Mouse (Mus musculus) MEL (cell line): ENCODE data around the gene Lrpprc.

ENCODE experiments used
- GABPA ChIP-seq: IDR thresholded peaks from 2 replicates; pipeline ENCODE4 v1.6.1; 2012; ENCODE audit warnings: low read depth, mild to moderate bottlenecking, inconsistent platforms, low read length, improper control_type of control experiment, moderate library complexity
- GATA1 ChIP-seq: IDR thresholded peaks from 2 replicates; pipeline ENCODE4 v1.6.1; 2011; ENCODE audit warnings: low read depth, low read length, improper control_type of control experiment
- MEF2A ChIP-seq: IDR thresholded peaks from 2 replicates; pipeline ENCODE4 v1.6.1; 2014; ENCODE audit warnings: low read depth, mild to moderate bottlenecking, inconsistent platforms, low read length, improper control_type of control experiment; ENCODE audit not compliant: poor library complexity, insufficient replicate concordance, severe bottlenecking; ENCODE audit errors: extremely low read depth
- POLR2A ChIP-seq, 2 experiments: IDR thresholded peaks; 2 replicates each; pipeline ENCODE4 v1.6.1; 2011 to 2012; ENCODE audit warnings: low read length in 2 of 2, mild to moderate bottlenecking in 2 of 2, control low read depth in 1 of 2, improper control_type of control experiment in 1 of 2, low read depth in 1 of 2, moderate library complexity in 1 of 2; ENCODE audit not compliant: control insufficient read depth in 1 of 2, insufficient read depth in 1 of 2, poor library complexity in 1 of 2
- POLR2AphosphoS2 ChIP-seq: IDR thresholded peaks from 2 replicates; pipeline ENCODE4 v1.6.1; 2011; ENCODE audit warnings: low read length, improper control_type of control experiment
- TAL1 ChIP-seq: IDR thresholded peaks from 2 replicates; pipeline ENCODE4 v1.6.1; 2012; ENCODE audit warnings: mild to moderate bottlenecking, inconsistent platforms, low read length, moderate library complexity, mixed read lengths
- ZKSCAN1 ChIP-seq: IDR thresholded peaks from 2 replicates; pipeline ENCODE4 v1.6.1; 2012; ENCODE audit warnings: low read depth, mild to moderate bottlenecking, inconsistent platforms, low read length, improper control_type of control experiment, moderate library complexity

- TF ChIP-seq ZKSCAN1: no peak
- TF ChIP-seq GABPA: no peak
- no peak for TF ChIP-seq POLR2AphosphoS2
- TF ChIP-seq POLR2A (IDR thresholded peaks at IDR 0.05; ENCODE audit: control insufficient read depth in 1 of 2, insufficient read depth in 1 of 2, low read depth in 1 of 2, low read length in 2 of 2, poor library complexity in 1 of 2): no peak
- TF ChIP-seq MEF2A: no peak
- no peak for TF ChIP-seq TAL1
- TF ChIP-seq GATA1: no peak
Observed at GRCm38 (mm10) chr17:84682734-84683717, 107.6 kb downstream of the Lrpprc start, which contains the start of gene Abcg5.
